Mouse (Mus musculus): ENCODE measurements around the gene Fxyd4. TPM values are rescaled to one million over a fixed set of nuclear protein-coding genes. Genes with fewer than 3 reads are reported as not detected.

Gene Fxyd4
- polyA plus RNA-seq, 1 experiment from 2014 or later = 0.76 TPM

- Histone ChIP-seq H3K27me3 (ENCODE audit: control insufficient read depth, insufficient read depth, low read length) (no peaks in the 10 kb centered on the region), H3K4me1 (ENCODE audit: control insufficient read depth, insufficient read depth, low read length) (no peaks in the 10 kb centered on the region), H3K4me3 (ENCODE audit: low read depth, low read length) (no peak overlapping the region), H3K4me2 (no peak overlapping the region), H3K27ac (ENCODE audit: low read depth, low read length) (no peak overlapping the region), H3K9ac (ENCODE audit: low read depth, low read length) (no peak overlapping the region), H3K9me3 (replicated peaks; ENCODE audit: control insufficient read depth, low read length) (no peaks in the 10 kb centered on the region), H3K36me3 (ENCODE audit: control insufficient read depth, insufficient read depth, low read length) (no peaks in the 10 kb centered on the region)
- WGBS (ENCODE audit: insufficient replicate concordance) = 84% methylated on average over 10 of the region's 10 CpGs
- no peak for ATAC-seq (replicated peaks; ENCODE audit: insufficient number of reproducible peaks, low FRiP score, low TSS enrichment)
Observed at GRCm38 (mm10) chr6:117938951-117939350, 1.5 kb upstream of the Fxyd4 start.

DNA sequence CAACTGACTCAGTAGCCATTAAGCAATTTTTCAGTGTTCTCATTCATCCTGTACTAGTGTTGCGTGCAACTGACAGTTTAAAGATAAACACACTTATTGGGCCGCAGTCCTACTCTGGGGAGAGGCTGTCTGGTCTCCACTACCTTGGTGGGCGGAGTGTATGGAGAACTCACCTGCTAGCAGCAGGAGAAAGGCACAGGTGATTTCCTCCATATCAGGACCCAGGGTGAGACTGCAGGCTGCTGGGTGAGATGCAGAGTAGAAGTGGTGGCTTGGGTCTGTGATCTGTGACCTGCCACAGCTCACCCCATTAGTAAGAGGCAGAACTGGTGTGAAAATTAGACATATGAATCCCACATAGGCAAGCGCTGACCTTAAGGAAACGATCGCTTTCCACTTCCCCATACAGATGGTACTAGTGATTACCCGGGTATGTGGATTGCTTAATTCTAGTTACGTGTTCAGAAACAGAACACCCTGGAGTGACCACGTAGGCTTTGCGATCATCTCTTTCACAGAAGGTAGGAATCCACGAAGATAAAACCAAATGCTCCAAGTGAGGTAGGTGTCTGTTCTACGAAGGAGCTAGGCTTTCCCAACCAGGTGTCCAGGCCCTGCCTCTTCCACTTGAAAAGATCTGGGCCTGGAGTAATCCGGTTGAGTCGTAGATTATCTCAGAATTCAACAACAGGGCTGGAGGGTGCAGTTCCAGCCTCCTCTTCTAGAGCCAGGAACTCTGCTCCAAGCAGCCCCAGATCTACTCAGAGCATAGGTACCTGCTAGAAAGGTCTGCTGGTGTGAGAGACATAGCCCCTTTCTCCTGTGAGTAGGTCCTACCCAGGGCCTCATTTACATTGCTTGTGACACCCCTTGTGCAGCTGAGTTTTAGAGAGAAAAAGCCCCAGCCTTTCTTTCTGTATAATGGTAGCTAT is 1.5 kb downstream of the Fxyd4 start:
- 83% methylated on average over 14 of the region's 14 CpGs for WGBS (ENCODE audit: insufficient replicate concordance)
- ATAC-seq (replicated peaks; ENCODE audit: insufficient number of reproducible peaks, low FRiP score, low TSS enrichment) = no peak
- Histone ChIP-seq H3K4me1 (ENCODE audit: control insufficient read depth, insufficient read depth, low read length) (peaks cover 6% of the 10 kb centered on the region; the same call in 1 of the 2 replicates), H3K9me3 (replicated peaks; ENCODE audit: control insufficient read depth, low read length) (no peaks in the 10 kb centered on the region), H3K27ac (ENCODE audit: low read depth, low read length) (no peak overlapping the region), H3K36me3 (ENCODE audit: control insufficient read depth, insufficient read depth, low read length) (no peaks in the 10 kb centered on the region), H3K4me3 (ENCODE audit: low read depth, low read length) (no peak overlapping the region), H3K4me2 (no peak overlapping the region), H3K27me3 (ENCODE audit: control insufficient read depth, insufficient read depth, low read length) (no peaks in the 10 kb centered on the region), H3K9ac (ENCODE audit: low read depth, low read length) (no peak overlapping the region)

DNA sequence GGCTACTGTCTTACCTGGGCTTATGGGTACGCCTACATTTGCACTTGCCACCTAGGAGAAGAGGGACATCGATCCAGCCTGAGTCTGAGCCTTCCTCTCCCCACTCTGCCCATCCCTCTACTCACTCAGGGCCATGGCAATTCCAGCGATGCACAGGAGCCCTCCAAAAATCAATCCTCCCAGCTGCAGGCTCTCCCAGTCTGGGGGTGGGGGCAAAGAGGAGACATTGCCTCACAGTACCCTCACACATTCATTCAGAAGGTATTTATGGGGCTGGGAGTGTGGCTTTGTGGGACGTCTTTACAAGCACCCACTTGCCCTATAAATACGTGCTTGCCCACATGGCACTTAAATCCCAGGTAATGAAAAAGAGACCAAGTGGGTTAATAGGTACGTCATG is 3.2 kb downstream of the Fxyd4 start:
- H3K9ac ChIP-seq (ENCODE audit: low read depth, low read length) = no peak overlapping the region
- H3K9me3 ChIP-seq (replicated peaks; ENCODE audit: control insufficient read depth, low read length) = no peaks in the 10 kb centered on the region
- no peaks in the 10 kb centered on the region for H3K27me3 ChIP-seq (ENCODE audit: control insufficient read depth, insufficient read depth, low read length)
- no peak overlapping the region for H3K27ac ChIP-seq (ENCODE audit: low read depth, low read length)
- no peak for ATAC-seq (replicated peaks; ENCODE audit: insufficient number of reproducible peaks, low FRiP score, low TSS enrichment)
- H3K4me3 ChIP-seq (ENCODE audit: low read depth, low read length) = no peak overlapping the region
- H3K4me2 ChIP-seq = no peak overlapping the region
- peaks cover 6% of the 10 kb centered on the region; the same call in 1 of the 2 replicates for H3K4me1 ChIP-seq (ENCODE audit: control insufficient read depth, insufficient read depth, low read length)
- H3K36me3 ChIP-seq (ENCODE audit: control insufficient read depth, insufficient read depth, low read length) = no peaks in the 10 kb centered on the region; the same call in none of the 2 replicates
- WGBS (ENCODE audit: insufficient replicate concordance) = 91% methylated on average over 6 of the region's 6 CpGs

DNA sequence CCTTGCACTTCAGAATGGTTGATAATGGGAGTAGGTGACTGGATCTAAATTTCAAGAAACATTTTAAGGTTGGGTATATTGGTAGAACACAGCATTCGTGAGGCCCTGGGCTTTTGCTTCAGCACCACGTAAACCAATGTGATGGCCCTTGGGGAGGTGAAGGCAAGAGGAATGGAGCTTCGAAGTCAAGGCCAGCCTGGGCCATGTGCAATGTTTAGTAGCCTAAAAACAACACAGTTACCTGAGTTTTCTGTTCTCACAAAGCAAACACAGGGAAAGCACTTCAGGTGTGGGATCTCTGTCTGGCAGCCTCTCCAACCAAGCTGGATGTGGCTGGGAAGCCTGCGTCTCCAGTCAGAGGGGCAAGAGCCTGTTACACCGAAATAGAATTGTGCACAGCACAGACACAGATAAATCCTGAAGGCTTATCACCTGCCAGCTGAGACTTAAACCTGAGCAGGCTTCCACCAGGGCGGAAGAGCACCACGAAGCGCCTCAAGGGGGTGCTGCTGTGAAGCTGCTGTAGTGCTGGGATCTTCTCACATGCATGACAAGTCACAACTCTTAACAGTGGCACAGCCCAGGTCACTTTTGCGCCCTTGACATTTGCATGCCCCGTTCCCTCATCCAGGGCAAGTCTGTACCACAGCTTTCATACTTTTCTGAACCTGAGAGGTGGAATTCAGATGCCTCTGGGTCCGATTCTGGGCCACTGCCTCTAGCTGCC is 5.0 kb downstream of the Fxyd4 start:
- H3K27ac ChIP-seq (ENCODE audit: low read depth, low read length) = peak overlapping the region; percentile 64
- 39% methylated on average over 11 of the region's 11 CpGs for WGBS (ENCODE audit: insufficient replicate concordance)

GRCm38 (mm10) chr6:117929945-117930655 is 7.4 kb downstream of the Fxyd4 start:
- H3K9ac ChIP-seq (ENCODE audit: low read depth, low read length) = no peak overlapping the region
- peaks cover 6% of the 10 kb centered on the region; the same call in 1 of the 2 replicates for H3K4me1 ChIP-seq (ENCODE audit: control insufficient read depth, insufficient read depth, low read length)
- no peaks in the 10 kb centered on the region for H3K9me3 ChIP-seq (replicated peaks; ENCODE audit: control insufficient read depth, low read length)
- H3K4me2 ChIP-seq = no peak overlapping the region
- 84% methylated on average over 3 of the region's 3 CpGs for WGBS (ENCODE audit: insufficient replicate concordance)
- H3K27ac ChIP-seq (ENCODE audit: low read depth, low read length) = no peak overlapping the region
- no peak overlapping the region for H3K4me3 ChIP-seq (ENCODE audit: low read depth, low read length)
- ATAC-seq (replicated peaks; ENCODE audit: insufficient number of reproducible peaks, low FRiP score, low TSS enrichment) = no peak
- H3K36me3 ChIP-seq (ENCODE audit: control insufficient read depth, insufficient read depth, low read length) = peaks cover 20% of the 10 kb centered on the region
- H3K27me3 ChIP-seq (ENCODE audit: control insufficient read depth, insufficient read depth, low read length) = no peaks in the 10 kb centered on the region

More for the DNA sequence above, 5.0 kb downstream of the Fxyd4 start:
- ATAC-seq (replicated peaks; ENCODE audit: insufficient number of reproducible peaks, low FRiP score, low TSS enrichment) = no peak
- H3K9me3 ChIP-seq (replicated peaks; ENCODE audit: control insufficient read depth, low read length) = no peaks in the 10 kb centered on the region
- H3K36me3 ChIP-seq (ENCODE audit: control insufficient read depth, insufficient read depth, low read length) = peaks cover 6% of the 10 kb centered on the region
- no peak overlapping the region for H3K9ac ChIP-seq (ENCODE audit: low read depth, low read length)
- no peak overlapping the region for H3K4me2 ChIP-seq
- no peaks in the 10 kb centered on the region for H3K27me3 ChIP-seq (ENCODE audit: control insufficient read depth, insufficient read depth, low read length)
- no peak overlapping the region for H3K4me3 ChIP-seq (ENCODE audit: low read depth, low read length)
- peaks cover 6% of the 10 kb centered on the region; the same call in 1 of the 2 replicates for H3K4me1 ChIP-seq (ENCODE audit: control insufficient read depth, insufficient read depth, low read length)

- Histone ChIP-seq H3K4me3 (ENCODE audit: low read depth, low read length) (no peak overlapping the region), H3K9ac (ENCODE audit: low read depth, low read length) (no peak overlapping the region), H3K4me1 (ENCODE audit: control insufficient read depth, insufficient read depth, low read length) (peaks cover 6% of the 10 kb centered on the region; the same call in 1 of the 2 replicates), H3K27me3 (ENCODE audit: control insufficient read depth, insufficient read depth, low read length) (no peaks in the 10 kb centered on the region), H3K27ac (ENCODE audit: low read depth, low read length) (no peak overlapping the region), H3K4me2 (no peak overlapping the region), H3K9me3 (replicated peaks; ENCODE audit: control insufficient read depth, low read length) (no peaks in the 10 kb centered on the region), H3K36me3 (ENCODE audit: control insufficient read depth, insufficient read depth, low read length) (peaks cover 20% of the 10 kb centered on the region)
- WGBS (ENCODE audit: insufficient replicate concordance) = 82% methylated on average over 5 of the region's 5 CpGs
- ATAC-seq (replicated peaks; ENCODE audit: insufficient number of reproducible peaks, low FRiP score, low TSS enrichment) = no peak
Observed at GRCm38 (mm10) chr6:117928746-117929145, 8.7 kb downstream of the Fxyd4 start.

- 82% methylated on average over 7 of the region's 7 CpGs for WGBS (ENCODE audit: insufficient replicate concordance)
- H3K9ac ChIP-seq (ENCODE audit: low read depth, low read length) = no peak overlapping the region
- no peaks in the 10 kb centered on the region for H3K27me3 ChIP-seq (ENCODE audit: control insufficient read depth, insufficient read depth, low read length)
- H3K4me2 ChIP-seq = no peak overlapping the region
- no peaks in the 10 kb centered on the region for H3K9me3 ChIP-seq (replicated peaks; ENCODE audit: control insufficient read depth, low read length)
- no peak overlapping the region for H3K27ac ChIP-seq (ENCODE audit: low read depth, low read length)
- no peak overlapping the region for H3K4me3 ChIP-seq (ENCODE audit: low read depth, low read length)
- no peak for ATAC-seq (replicated peaks; ENCODE audit: insufficient number of reproducible peaks, low FRiP score, low TSS enrichment)
- H3K36me3 ChIP-seq (ENCODE audit: control insufficient read depth, insufficient read depth, low read length) = peaks cover 20% of the 10 kb centered on the region
- H3K4me1 ChIP-seq (ENCODE audit: control insufficient read depth, insufficient read depth, low read length) = peaks cover 6% of the 10 kb centered on the region; the same call in 1 of the 2 replicates
Observed at GRCm38 (mm10) chr6:117927955-117928354, 9.5 kb downstream of the Fxyd4 start.

- no peak overlapping the region for H3K4me2 ChIP-seq
- H3K4me1 ChIP-seq (ENCODE audit: control insufficient read depth, insufficient read depth, low read length) = peaks cover under 1% of the 10 kb centered on the region; the same call in 1 of the 2 replicates
- H3K9me3 ChIP-seq (replicated peaks; ENCODE audit: control insufficient read depth, low read length) = no peaks in the 10 kb centered on the region
- 74% methylated on average over 4 of the region's 4 CpGs for WGBS (ENCODE audit: insufficient replicate concordance)
- no peak overlapping the region for H3K9ac ChIP-seq (ENCODE audit: low read depth, low read length)
- H3K4me3 ChIP-seq (ENCODE audit: low read depth, low read length) = no peak overlapping the region
- ATAC-seq (replicated peaks; ENCODE audit: insufficient number of reproducible peaks, low FRiP score, low TSS enrichment) = no peak
- peaks cover 22% of the 10 kb centered on the region for H3K36me3 ChIP-seq (ENCODE audit: control insufficient read depth, insufficient read depth, low read length)
- H3K27me3 ChIP-seq (ENCODE audit: control insufficient read depth, insufficient read depth, low read length) = no peaks in the 10 kb centered on the region
- H3K27ac ChIP-seq (ENCODE audit: low read depth, low read length) = no peak overlapping the region
Observed at GRCm38 (mm10) chr6:117926871-117927491, 10.5 kb downstream of the Fxyd4 start.
